Mouse (Mus musculus): ENCODE results near the gene Lrfn2. TPM values are rescaled to one million over a fixed set of nuclear protein-coding genes. Genes with fewer than 3 reads are reported as not detected.

The Lrfn2 gene
- polyA plus RNA-seq, 1 experiment, result not detected

- TF ChIP-seq POLR2A (IDR thresholded peaks at IDR 0.05; ENCODE audit: insufficient read depth, low read depth, low read length) (no peak), CTCF (IDR thresholded peaks at IDR 0.05; ENCODE audit: insufficient read depth, low read depth, low read length) (no peak)
- Histone ChIP-seq H3K4me3 (ENCODE audit: insufficient read depth, low read depth, low read length) (no peak overlapping the region), H3K27ac (ENCODE audit: insufficient read depth, low read depth, low read length) (no peak overlapping the region), H3K4me1 (ENCODE audit: control insufficient read depth, insufficient read depth, low read length) (peaks cover 40% of the 10 kb centered on the region)
- 14% methylated on average over 5 of the region's 5 CpGs for WGBS
Observed at GRCm38 (mm10) chr17:48976611-48977022, 44.4 kb downstream of the Lrfn2 start.

- no peak overlapping the region for H3K27ac ChIP-seq (ENCODE audit: insufficient read depth, low read depth, low read length)
- WGBS, result 93% methylated on average over 1 of the region's 1 CpGs
- no peak overlapping the region for H3K4me3 ChIP-seq (ENCODE audit: insufficient read depth, low read depth, low read length)
- peaks cover 10% of the 10 kb centered on the region for H3K4me1 ChIP-seq (ENCODE audit: control insufficient read depth, insufficient read depth, low read length)
- TF ChIP-seq POLR2A (IDR thresholded peaks at IDR 0.05; ENCODE audit: insufficient read depth, low read depth, low read length) (no peak), CTCF (IDR thresholded peaks at IDR 0.05; ENCODE audit: insufficient read depth, low read depth, low read length) (no peak)
Observed at GRCm38 (mm10) chr17:48995256-48995993, 63.2 kb downstream of the Lrfn2 start.

- no peak overlapping the region for H3K4me3 ChIP-seq (ENCODE audit: insufficient read depth, low read depth, low read length)
- H3K27ac ChIP-seq (ENCODE audit: insufficient read depth, low read depth, low read length), result peak overlapping the region; percentile 9; the same call in 1 of the 2 replicates
- TF ChIP-seq CTCF (IDR thresholded peaks at IDR 0.05; ENCODE audit: insufficient read depth, low read depth, low read length) (no peak), POLR2A (IDR thresholded peaks at IDR 0.05; ENCODE audit: insufficient read depth, low read depth, low read length) (no peak)
- peaks cover 13% of the 10 kb centered on the region for H3K4me1 ChIP-seq (ENCODE audit: control insufficient read depth, insufficient read depth, low read length)
- 14% methylated on average over 11 of the region's 11 CpGs for WGBS
Observed at GRCm38 (mm10) chr17:48999463-49000227, 67.5 kb downstream of the Lrfn2 start.

- Histone ChIP-seq H3K4me1 (ENCODE audit: control insufficient read depth, insufficient read depth, low read length) (peaks cover 15% of the 10 kb centered on the region), H3K27ac (ENCODE audit: insufficient read depth, low read depth, low read length) (no peak overlapping the region), H3K4me3 (ENCODE audit: insufficient read depth, low read depth, low read length) (no peak overlapping the region)
- WGBS, result 77% methylated on average over 7 of the region's 7 CpGs
- TF ChIP-seq CTCF (IDR thresholded peaks at IDR 0.05; ENCODE audit: insufficient read depth, low read depth, low read length) (no peak), POLR2A (IDR thresholded peaks at IDR 0.05; ENCODE audit: insufficient read depth, low read depth, low read length) (no peak)
Observed at GRCm38 (mm10) chr17:49009384-49010073, 77.3 kb downstream of the Lrfn2 start.

- H3K27ac ChIP-seq (ENCODE audit: insufficient read depth, low read depth, low read length), result no peak overlapping the region
- TF ChIP-seq CTCF (IDR thresholded peaks at IDR 0.05; ENCODE audit: insufficient read depth, low read depth, low read length) (no peak), POLR2A (IDR thresholded peaks at IDR 0.05; ENCODE audit: insufficient read depth, low read depth, low read length) (no peak)
- H3K4me1 ChIP-seq (ENCODE audit: control insufficient read depth, insufficient read depth, low read length), result peaks cover 31% of the 10 kb centered on the region
- 90% methylated on average over 7 of the region's 7 CpGs for WGBS
- no peak overlapping the region for H3K4me3 ChIP-seq (ENCODE audit: insufficient read depth, low read depth, low read length)
Observed at GRCm38 (mm10) chr17:49013876-49014600, 81.9 kb downstream of the Lrfn2 start.

GRCm38 (mm10) chr17:49015368-49015767 lies 83.2 kb downstream of the Lrfn2 start:
- TF ChIP-seq POLR2A (IDR thresholded peaks at IDR 0.05; ENCODE audit: insufficient read depth, low read depth, low read length) (no peak), CTCF (IDR thresholded peaks at IDR 0.05; ENCODE audit: insufficient read depth, low read depth, low read length) (no peak)
- 67% methylated on average over 6 of the region's 6 CpGs for WGBS

GRCm38 (mm10) chr17:49016229-49016628 lies 84.0 kb downstream of the Lrfn2 start:
- TF ChIP-seq CTCF (IDR thresholded peaks at IDR 0.05; ENCODE audit: insufficient read depth, low read depth, low read length) (no peak), POLR2A (IDR thresholded peaks at IDR 0.05; ENCODE audit: insufficient read depth, low read depth, low read length) (no peak)
- peaks cover 29% of the 10 kb centered on the region for H3K4me1 ChIP-seq (ENCODE audit: control insufficient read depth, insufficient read depth, low read length)
- no peak overlapping the region for H3K4me3 ChIP-seq (ENCODE audit: insufficient read depth, low read depth, low read length)
- 89% methylated on average over 6 of the region's 6 CpGs for WGBS
- H3K27ac ChIP-seq (ENCODE audit: insufficient read depth, low read depth, low read length), result no peak overlapping the region

More at GRCm38 (mm10) chr17:49015368-49015767, 83.2 kb downstream of the Lrfn2 start:
- Histone ChIP-seq H3K4me3 (ENCODE audit: insufficient read depth, low read depth, low read length) (no peak overlapping the region), H3K4me1 (ENCODE audit: control insufficient read depth, insufficient read depth, low read length) (peaks cover 29% of the 10 kb centered on the region), H3K27ac (ENCODE audit: insufficient read depth, low read depth, low read length) (no peak overlapping the region)
